Mouse (Mus musculus): ENCODE measurements at regions not wholly inside any gene's neighbourhood (a gene's known extent, or its start where the extent isn't known, plus 50 kb on each side); places are given as distances from the start of the nearest gene placed in this dataset.

DNA sequence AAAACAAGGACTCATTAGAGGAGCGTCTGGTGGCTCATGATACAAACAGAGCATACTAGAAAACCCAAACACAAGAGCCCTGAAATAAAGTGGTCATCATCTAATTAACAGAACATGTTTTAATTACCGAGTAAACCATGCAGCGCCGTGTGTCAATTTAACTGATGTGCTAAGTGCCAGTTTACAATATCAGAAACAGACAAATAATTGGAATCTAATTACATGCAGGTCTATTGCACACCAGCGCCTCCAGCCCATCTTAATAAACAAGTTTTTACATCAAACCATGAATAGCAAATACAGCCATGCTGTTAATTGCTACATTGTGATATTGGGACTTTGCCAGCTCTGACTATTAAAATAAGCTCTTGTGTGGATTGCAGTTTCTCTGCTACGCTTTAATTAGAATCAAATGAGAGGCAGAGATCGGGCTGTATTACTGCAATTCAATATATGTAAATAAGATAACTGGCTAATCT lies 425.3 kb upstream of the Gm765 start:
- DNase-seq (ENCODE audit: low spot score in 2 of 2), result no peak

DNA sequence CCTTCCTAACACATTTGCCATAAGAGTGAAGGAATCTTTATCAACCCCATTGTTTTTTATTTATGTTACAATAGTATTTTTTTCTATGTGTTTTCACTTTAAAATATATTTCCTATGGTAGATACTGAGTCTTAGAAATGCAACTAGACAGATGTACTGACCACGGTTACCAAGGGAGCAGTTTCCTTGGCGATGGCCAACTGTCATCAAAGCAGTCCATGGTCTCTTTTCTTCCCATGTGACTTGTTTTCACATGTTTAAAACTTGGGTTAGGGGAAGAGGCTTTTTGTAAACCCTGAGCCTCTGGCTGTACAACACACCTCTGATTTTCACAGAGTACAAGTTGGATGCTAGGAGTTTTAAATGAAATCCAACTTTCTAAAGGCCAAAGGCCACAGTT lies 411.9 kb upstream of the Gm765 start:
- DNase-seq (ENCODE audit: low spot score in 2 of 2), result no peak

DNA sequence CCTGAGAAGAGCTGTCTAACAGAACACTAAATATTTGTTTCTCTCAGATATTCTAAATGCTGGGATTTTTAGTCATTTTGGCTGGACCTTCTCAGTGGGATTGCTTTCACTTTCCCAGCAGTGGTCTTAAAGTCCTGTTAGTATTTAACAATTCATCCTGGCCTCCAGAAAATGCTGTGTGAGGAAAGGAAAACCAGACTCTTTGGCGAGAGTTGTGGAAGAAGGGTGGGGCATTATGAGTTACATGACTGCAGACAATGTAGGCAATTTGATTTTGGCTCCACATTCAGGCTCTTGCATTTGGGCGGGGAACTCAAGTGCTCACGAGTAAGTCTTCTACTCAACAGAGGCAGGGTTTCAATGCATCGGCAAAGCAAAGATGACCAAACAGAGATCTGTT lies 406.1 kb upstream of the Gm765 start:
- no peak for DNase-seq (ENCODE audit: low spot score in 2 of 2)

DNA sequence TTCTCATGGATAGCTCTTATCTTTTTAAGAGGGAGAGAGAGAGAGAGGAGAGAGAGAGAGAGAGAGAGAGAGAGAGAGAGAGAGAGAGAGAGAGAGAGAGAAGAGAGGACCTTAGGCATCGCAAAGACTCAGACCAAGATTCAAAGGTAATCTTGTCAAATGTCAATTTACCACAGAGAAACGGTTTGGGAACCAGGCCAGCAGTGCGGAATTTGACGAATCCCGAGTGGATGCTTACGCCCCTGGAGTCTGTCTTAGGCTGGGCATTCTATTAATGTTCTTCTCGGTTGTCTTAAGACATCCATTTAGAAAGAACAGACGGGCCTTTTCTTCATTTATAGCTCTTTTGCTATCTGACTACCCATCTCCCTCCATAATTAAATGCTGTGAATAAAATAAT lies 404.4 kb upstream of the Gm765 start:
- DNase-seq (ENCODE audit: low spot score in 2 of 2), result no peak

DNA sequence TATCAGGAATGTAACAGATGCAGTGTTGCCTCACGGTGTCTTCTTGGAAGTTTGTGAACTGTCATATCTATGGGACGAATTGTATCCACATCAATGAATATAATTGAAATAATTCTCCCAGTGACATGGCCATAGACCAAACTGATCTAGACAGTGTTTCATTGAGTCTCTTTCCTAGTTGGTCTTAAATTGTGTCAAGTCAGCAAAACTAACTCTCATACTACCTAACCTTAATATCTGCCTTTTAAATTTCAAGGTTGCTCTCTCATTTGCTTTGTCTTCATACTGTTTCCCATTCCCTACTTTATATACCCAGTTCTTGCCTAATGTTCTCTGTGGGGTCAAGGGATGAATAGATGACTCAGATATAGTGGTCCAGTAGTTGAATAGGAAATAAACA lies 397.9 kb upstream of the Gm765 start:
- DNase-seq (ENCODE audit: low spot score in 2 of 2), result no peak

DNA sequence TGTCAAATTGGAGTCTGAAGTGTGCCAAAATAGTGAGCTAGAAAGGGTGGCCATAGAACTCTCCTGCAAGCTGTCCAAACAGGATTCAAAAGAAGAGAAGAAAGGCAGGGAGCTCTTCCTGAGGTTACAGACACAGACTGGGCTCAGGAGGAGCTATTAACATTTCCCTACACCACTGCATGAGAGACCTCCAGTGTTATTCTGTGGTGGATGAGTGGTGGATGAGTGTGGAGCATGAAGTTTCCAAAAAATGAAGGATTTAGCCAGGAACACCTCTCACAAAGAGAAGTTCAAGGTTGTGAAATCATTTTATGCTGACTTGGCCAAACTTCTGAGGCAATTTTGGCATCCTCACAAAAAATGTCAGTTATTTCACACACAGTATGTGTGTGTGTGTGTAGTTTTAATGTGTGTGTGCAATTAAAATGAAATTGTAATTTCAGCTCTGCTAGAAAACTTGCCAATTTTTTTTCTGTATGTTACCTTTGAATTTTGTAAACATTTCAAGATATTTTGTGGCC lies 388.5 kb upstream of the Gm765 start:
- DNase-seq (ENCODE audit: low spot score in 2 of 2), result no peak

DNA sequence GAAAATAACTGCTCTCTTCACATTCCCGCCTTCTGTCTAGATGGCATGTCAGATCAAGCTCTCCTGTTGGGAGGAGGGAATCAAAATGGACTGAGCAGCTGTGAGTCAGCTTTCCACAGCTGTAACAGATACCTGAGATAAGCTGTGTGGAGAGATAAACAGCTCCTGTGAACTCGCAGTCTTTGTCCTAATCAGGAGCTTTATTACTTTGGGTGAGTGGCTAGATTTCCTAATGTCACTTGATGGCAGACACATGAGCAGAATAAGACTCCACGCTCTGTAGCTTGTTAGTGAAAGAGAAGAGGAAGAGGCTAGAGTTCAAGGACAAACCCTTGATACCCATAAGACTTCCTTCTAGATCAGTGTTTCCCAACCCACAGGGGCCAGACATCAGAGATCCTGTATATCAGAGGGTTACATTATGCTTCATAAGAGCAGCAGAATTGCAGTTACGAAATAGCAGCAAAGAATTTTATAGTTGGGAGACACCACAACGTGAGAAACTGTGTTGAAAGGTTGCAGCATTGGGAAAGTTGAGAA lies 384.1 kb upstream of the Gm765 start:
- DNase-seq (ENCODE audit: low spot score in 2 of 2), result no peak

DNA sequence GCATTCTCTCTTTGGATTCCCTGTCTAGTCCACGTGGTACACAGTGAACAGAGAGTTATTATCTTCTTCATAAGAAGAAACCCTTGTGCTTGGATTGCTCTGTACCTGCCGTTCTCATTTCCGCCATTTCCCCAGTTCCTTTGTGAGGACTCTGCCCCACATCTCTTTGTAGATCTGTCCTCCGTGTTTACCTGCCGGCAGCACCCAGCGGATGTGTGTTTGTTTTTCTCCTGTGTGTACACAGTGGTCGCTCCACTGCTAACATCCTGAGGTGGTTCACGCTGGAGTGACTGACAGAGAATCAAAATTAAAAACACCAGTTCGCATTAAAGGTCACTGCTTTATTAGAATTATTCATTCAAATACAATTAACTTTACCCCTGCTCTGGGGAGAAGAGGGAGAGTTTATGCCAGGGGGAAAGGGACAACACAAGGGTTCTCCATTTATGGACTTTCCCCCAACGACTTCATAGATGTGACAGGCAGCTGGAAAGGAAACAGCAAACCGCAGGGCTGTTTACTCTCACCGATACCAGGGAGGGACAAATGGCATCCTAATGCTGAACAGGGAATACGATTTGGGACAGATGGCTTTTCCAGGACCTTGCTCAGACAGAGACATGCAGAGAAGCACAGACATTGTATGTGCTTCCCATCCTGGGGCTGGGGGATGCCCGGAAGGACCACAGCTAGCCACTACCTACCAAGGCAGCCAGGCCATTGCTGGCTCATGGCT lies 362.5 kb upstream of the Gm765 start:
- no peak for DNase-seq (ENCODE audit: low spot score in 2 of 2)

DNA sequence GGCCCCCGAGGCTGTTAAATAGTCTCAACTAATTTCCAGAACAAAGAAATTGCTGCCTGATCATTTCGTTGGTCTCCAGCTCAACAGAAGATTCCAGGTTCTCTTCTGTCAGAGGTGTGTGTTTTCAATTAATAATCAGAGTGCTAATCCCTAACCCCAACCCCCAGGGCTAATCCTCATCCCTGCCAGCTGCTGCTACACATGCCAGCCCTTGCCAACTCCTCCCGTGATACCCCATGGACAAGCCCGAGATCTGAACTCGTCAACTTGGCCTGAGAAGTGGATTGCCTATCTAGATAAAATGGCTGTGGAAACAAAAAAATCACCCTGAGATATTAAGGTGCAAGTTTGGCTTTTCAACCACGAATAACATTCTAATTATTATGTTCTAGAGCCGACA lies 355.0 kb upstream of the Gm765 start:
- DNase-seq (ENCODE audit: low spot score in 2 of 2), result no peak

DNA sequence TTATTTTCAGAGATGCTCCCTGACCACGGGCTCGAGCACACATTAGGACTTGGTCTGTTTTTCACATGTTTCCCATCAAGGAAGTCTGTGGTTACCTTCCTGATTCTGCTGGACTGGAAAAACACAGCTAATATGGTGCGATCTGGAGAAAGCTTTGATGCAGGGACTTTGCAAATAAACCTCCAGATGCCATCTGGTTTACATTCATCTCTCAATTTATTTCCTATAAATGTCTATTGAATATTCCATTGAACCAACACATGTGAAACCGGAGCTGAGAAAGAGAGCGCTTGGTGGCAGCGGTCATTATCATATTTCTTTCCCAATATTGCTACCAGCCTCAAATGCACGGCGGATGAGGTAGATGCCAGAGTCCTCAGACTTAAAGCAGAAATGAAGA lies 350.9 kb upstream of the Gm765 start:
- no peak for DNase-seq (ENCODE audit: low spot score in 2 of 2)

DNA sequence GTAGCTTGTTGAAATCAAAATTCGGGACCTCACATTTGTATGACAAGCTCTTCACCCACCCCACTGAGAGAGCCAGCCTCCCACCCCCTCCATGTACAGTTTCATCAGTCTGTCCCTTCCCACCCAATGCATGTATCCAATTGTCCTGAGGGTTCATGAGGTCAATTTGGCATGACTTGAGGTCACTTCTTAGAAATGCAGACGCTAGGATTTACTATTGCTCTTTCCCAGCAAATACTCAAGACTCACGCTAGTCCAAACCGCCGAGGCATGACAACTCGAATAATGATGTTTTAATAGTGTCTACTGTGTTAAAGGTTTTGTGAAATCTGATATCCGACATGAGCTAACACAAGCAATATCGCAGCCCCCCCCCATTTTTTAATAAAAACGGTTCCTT lies 347.6 kb upstream of the Gm765 start:
- DNase-seq (ENCODE audit: low spot score in 2 of 2), result no peak

DNA sequence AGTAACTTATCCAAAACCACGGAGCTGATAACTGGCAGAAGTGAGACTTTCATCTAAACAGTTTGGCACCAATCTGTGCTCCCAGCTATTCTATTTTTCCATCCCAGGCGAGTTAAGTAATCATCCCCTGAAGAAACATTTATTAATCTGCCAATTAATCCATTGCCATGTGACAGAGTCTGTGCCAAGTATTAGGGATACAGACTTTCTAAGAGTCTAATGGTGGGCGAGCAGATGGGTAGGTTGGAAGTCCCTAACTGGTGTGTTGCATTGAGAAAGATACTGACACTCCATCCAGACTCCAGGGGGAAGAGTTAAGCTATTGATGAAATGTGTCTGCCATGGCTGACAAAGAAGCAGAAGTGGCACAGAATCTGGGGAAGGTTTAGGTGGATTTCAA lies 346.8 kb upstream of the Gm765 start:
- DNase-seq (ENCODE audit: low spot score in 2 of 2), result no peak

DNA sequence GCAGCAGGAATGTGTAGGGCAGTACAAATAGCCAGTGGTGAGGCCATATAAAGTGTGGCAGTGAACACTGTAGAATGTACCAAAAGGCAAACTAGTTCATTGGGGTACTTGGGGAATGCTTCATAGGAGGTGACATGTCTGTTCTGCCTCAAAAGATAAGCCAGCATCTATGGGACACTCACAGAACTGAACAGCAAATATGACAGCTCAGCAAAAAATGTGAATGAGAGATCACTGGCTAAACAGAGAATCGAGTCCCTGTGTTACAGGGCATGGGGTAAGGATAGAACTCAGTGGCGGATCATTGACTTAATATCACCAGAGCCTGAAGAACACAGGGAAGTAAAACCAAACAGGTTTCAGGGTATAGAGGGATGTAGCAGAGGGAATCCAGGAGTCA lies 346.1 kb upstream of the Gm765 start:
- no peak for DNase-seq (ENCODE audit: low spot score in 2 of 2)

DNA sequence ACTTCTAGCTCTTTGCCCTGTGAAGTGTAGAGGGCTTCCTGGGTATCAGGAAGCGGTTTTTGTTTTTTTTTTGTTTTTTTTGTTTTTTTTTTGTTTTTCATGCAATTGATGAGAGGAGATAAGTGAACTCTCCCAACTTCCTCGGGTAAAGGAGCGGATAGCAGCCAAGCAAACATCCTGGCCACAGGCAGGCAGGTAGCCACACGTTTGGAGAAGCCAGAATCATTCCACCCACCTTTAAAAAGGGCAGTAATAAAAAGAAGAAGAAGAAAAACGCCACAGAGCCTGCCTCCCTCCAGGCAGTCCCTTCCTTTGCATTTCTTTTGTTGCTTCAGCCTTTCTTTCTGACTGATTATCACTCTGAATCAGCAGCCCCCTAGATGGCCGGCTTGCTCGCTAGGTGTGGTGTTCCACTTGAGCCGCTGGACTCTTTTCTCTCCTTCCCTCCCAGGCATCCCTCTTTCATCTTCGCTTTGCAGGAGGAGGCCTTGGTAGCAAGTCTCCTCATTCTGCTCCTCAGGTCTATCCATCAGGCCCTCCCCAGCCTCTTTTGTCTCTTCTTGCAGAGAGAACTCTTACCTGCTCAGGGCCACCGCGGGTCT lies 323.9 kb upstream of the Gm765 start:
- no peak for DNase-seq (ENCODE audit: low spot score in 2 of 2)

DNA sequence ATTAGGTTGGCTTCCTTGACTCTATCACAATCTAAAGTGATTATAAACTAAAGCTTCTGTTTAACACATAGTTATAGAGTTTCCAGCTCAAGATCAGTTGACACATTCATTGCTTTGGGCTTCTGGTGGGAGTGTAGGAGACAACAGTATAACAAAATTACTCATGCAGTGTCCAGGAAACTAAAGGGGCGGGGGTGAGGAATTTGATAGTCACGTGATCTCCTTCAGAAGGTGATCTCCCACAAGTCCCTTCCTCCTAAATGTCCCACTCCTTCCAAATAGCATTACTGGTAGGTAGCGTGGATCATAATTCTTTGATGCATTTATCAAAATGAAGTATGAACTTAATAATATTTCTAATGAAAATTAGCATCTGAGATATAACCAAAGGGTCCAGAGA lies 309.3 kb upstream of the Gm765 start:
- DNase-seq (ENCODE audit: low spot score in 2 of 2), result no peak

DNA sequence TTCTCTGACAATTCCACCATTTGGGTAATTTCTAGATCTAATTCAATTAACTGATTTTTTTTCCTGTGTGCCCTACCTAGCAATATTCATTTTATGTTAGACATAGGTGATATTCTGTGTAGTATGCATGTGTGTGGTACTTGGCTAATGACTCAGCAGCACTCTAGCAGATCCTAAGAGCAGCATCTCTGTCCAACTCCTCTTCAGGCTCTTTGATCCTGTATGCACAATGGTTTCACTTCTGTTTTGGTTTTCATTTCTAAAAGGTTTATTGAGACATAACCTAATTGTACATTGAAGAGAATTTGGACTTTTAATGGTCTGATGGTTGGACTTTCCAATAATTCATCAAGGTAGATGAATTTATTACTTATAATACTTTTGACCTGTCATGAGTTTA lies 308.8 kb upstream of the Gm765 start:
- DNase-seq (ENCODE audit: low spot score in 2 of 2), result no peak

DNA sequence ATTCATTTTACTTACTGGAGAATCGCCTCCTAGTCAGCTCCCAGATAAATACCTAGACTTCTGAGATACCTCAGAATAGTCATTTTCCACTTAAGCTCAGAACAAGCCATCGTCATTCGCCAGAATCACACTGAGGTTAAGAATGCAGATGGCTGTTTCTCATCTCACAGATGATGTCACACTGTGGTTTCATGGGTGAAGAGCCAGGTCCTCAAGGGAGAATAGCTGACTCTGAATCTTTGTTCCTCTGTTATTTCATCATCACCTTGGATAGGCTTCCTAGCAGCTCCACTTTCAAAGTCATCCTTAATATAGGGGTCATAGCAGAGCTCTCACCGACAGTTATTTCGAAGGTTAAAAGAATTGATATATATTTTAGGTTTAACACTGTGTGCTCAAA lies 297.8 kb upstream of the Gm765 start:
- DNase-seq (ENCODE audit: low spot score in 2 of 2), result peak in 1 of 2 experiments; percentile 4

DNA sequence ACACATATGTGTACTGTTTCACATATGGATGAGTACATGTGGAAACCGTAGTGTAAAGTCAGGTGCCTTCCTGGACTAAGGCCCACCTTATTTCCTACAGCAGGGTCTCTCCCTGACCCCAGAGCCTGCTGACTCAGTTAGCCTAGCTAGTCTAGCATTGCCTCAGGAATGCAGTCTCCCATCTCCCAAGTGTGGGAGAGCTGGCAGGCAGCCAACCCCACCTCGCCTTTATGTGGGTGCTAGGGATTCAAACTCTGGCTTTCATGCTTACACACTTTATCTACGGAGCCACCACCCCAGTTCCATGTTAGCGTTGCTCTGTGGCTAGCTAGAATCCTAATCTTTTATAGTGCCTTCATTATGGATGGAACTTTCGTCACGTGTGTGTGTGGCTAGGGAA lies 293.3 kb upstream of the Gm765 start:
- DNase-seq (ENCODE audit: low spot score in 2 of 2), result no peak

DNA sequence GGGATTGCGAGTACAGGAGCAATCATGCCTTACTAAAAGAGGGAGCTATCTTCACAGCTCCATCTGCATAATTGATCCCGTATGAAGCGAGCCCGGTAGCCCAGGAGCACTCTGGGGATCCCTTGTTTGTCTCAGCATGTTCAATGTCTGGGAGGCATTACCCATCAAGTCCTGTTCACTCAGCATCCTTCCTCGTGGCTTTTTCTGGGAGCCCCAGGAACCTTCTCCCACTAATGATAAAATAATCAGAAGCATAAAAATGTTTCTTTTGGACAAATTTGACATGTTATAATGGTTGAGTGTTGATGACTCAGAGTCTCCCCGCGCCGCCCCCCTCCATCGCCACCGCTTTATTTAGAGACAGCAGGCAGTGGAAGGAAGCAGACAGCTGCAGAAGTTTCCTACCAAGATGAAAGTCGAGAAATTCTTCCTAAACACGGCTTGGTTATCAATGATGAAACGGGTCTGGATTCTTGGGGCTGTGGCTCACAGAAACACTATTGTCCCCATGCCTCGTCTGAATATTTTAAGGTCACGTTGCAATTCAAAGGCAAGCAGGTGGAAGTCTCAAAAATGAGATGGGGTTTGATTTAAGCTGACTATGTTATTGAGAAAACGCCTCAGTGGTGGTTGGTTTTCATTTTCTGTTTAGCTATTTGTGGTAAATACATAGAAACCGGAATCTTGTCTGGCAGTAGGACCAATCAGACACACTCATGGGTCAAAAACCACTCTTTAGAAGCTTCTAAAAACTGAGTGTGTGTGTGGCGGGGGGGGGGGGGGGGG lies 289.9 kb upstream of the Gm765 start:
- DNase-seq (ENCODE audit: low spot score in 2 of 2), result no peak

DNA sequence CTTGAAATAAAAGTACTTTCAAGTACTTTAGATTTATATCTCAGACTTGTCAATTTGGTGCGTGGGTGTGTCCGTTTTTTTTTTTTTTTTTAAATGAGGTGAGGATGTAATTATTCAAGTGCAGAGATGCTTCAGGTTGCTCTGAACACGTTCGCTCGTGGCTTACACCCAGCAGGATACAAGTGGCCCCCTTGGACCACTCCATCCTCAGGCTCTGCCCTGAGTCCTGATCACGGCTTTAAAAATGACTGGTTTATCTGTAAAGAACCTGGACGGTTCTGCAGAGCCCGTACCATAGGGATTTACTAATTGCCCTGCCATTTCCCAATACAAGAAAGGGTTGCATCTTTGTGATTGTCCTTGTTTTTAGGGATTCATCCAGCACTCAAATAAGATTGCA lies 288.7 kb upstream of the Gm765 start:
- no peak for DNase-seq (ENCODE audit: low spot score in 2 of 2)

DNA sequence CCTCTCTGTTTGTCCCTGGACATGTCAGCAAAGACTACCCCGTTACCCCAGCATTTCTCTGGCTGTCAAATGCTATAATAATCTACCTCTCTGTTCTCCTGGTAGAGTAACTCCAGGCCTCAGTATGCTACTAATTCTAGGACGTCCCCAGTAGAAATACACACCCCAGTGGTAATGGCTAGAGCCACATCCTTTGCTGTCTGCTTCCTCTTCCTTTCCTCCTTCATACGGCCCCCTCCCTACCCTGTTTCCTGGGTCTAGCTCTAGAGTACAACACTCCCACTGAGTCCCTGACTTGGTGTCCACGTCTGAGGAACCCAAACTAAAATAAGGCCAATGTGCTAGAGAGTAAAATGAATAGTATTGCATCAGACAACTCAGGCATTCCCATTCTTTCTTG lies 287.1 kb upstream of the Gm765 start:
- no peak for DNase-seq (ENCODE audit: low spot score in 2 of 2)

DNA sequence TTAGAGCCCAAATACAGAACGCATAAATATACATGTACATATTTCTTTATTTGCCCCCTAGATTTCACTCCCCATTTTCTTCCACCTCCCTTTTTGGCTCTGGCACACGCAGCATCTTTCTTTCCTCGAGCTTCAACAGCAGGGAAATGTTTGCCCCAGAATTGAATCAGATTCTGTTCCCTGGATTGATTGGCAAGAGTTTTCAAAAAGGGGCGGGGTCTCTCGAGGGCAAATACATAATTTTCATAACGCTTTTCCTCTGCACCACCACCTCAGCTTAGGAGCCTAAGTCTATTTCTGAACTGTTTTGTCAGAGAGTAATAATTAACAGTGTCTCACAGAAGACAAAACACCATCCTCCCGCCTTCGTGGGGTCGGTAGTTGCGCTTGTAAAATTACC lies 283.9 kb upstream of the Gm765 start:
- DNase-seq (ENCODE audit: low spot score in 2 of 2), result no peak

DNA sequence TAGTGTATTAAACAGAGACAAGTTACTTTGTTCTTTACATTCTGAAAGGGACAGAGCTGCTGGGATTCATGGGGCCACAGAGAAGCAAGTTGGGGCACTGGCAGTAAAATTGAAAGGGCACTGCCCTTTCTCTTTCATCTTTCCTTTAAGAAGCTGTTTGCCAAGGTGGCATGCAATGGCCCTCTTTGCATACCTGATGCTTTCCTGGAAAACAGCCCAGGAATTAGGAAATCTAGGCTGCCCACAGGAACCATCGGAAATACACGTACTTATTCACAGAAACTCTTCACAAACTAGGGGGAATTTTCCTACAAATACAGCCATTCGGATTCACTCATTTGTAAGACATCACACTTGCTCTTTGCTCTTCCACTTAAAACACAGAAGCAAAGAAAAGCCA lies 278.3 kb upstream of the Gm765 start:
- no peak for DNase-seq (ENCODE audit: low spot score in 2 of 2)

Measured in spleen, postnatal 36 days (tissue).